In genomic region chr5:100794084-100794483, GRCm38 (mm10) we compare ENCODE assay signal across 12 mouse cellular contexts.
"Had no signal": no experiment of that assay in that cellular context is flagged by ENCODE, and none has a peak within 500 bp of the region (broad histone marks: within the 10 kb centered on the region; RNA-seq: fewer than 3 reads in every experiment).

No protein-coding gene starts in this region.

- DNase-seq: kidney, adult 2 months; kidney, postnatal 25 days; liver, embryonic 13.5 days; lung, adult 2 months; lung, postnatal 14 days; lung, postnatal 4 days; right cerebral cortex, postnatal 4 days; thymus, adult 18-20 months; thymus, postnatal 36 days had no signal

- H3K4me2 ChIP-seq: liver, embryonic 13.5 days; midbrain, embryonic 12.5 days; stomach, embryonic 15.5 days had no signal

- H3K9me3 ChIP-seq: liver, embryonic 13.5 days; midbrain, embryonic 12.5 days; stomach, embryonic 15.5 days had no signal

- H3K9ac ChIP-seq: liver, embryonic 13.5 days; midbrain, embryonic 12.5 days; stomach, embryonic 15.5 days had no signal

- H3K27ac ChIP-seq: kidney, postnatal 0 days; liver, embryonic 13.5 days; midbrain, embryonic 12.5 days; stomach, embryonic 15.5 days had no signal

- H3K4me3 ChIP-seq: liver, embryonic 13.5 days; midbrain, embryonic 12.5 days; stomach, embryonic 15.5 days had no signal

- H3K27me3 ChIP-seq: liver, embryonic 13.5 days; midbrain, embryonic 12.5 days; stomach, embryonic 15.5 days had no signal
